Mouse (Mus musculus) bone marrow, adult 2 months (tissue): ENCODE results near the gene Pcsk5. TPM values are rescaled to one million over a fixed set of nuclear protein-coding genes. Genes with fewer than 3 reads are reported as not detected.

ENCODE experiments used
- H3K27ac ChIP-seq: fragments of 200-500 bp; 2 replicates; pipeline ENCODE4 v1.5.1; 2012; ENCODE audit warnings: low read depth, mild to moderate bottlenecking, control low read depth, inconsistent platforms, low read length; ENCODE audit not compliant: control insufficient read depth, poor library complexity, insufficient read depth
- H3K4me1 ChIP-seq: fragments of 200-500 bp; 2 replicates; pipeline ENCODE4 v1.6.1; 2011; ENCODE audit warnings: low read length; ENCODE audit not compliant: control insufficient read depth, insufficient read depth
- H3K4me3 ChIP-seq: fragments of 200-500 bp; replicated peaks from 2 replicates; pipeline ENCODE3; 2011; ENCODE audit warnings: mild to moderate bottlenecking, low read depth, low read length, control low read depth; ENCODE audit not compliant: control insufficient read depth
- CTCF ChIP-seq: fragments of 200-500 bp; IDR thresholded peaks from 2 replicates; pipeline ENCODE4 v1.5.1; 2011; ENCODE audit warnings: low read length, control low read depth; ENCODE audit not compliant: control insufficient read depth, insufficient read depth
- POLR2A ChIP-seq: fragments of 200-500 bp; IDR thresholded peaks from 2 replicates; pipeline ENCODE4 v1.6.1; 2011; ENCODE audit warnings: low read depth, mild to moderate bottlenecking, control low read depth, low read length, borderline replicate concordance; ENCODE audit not compliant: control insufficient read depth
- WGBS: fragments of 180-500 bp; shearing (Covaris S2); methylation state at CpG from one replicate; pipeline ENCODE4 v1.1.7; 2018; 5-methylcytosine and 5-hydroxymethylcytosine counted together
- polyA plus RNA-seq: library from polyadenylated mRNA; stranded (reverse); fragments of >200 nt; gene quantifications from 2 replicates; pipeline ENCODE4 v1.2.4, GENCODE M21; 2011; ENCODE audit warnings: low replicate concordance; ENCODE audit not compliant: missing spikeins, insufficient read depth, insufficient read length

Pcsk5 gene
- polyA plus RNA-seq, 1 experiment: 0.90 TPM

GRCm38 (mm10) chr19:17528746-17529532 is 308.5 kb downstream of the Pcsk5 start:
- no peaks in the 10 kb centered on the region; the same call in 1 of the 2 replicates for H3K4me1 ChIP-seq
- no peak overlapping the region for H3K27ac ChIP-seq
- TF ChIP-seq CTCF (no peak), POLR2A (no peak)
- H3K4me3 ChIP-seq: no peak overlapping the region
- 68% methylated on average over 4 of the region's 4 CpGs for WGBS

GRCm38 (mm10) chr19:17525558-17525957 is 311.9 kb downstream of the Pcsk5 start:
- WGBS: 73% methylated on average over 1 of the region's 1 CpGs
- Histone ChIP-seq H3K27ac (no peak overlapping the region), H3K4me1 (no peaks in the 10 kb centered on the region; the same call in 1 of the 2 replicates), H3K4me3 (no peak overlapping the region)
- no peak for TF ChIP-seq POLR2A
- TF ChIP-seq CTCF: no peak

DNA sequence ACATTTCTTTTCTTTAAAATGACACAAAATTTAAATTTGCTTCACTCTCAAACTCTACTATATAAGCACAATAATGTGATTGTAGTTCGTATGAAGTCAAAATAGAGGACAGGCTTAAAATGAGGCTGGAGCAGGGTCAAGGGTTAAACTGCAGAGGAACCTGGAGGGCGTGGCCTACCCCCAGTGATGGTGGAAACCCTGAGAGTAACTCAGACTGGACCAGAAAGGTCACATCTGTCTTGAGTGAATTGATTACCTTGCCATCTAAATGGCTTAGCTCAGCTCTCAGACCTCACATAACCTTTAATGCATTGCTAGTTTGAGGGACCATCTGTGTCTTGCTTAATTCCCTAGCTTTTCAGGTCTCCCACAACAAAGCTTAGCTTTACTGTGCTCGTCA is 323.0 kb downstream of the Pcsk5 start:
- WGBS: 65% methylated on average over 3 of the region's 3 CpGs
- TF ChIP-seq POLR2A: no peak
- no peak for TF ChIP-seq CTCF
- no peaks in the 10 kb centered on the region; the same call in 1 of the 2 replicates for H3K4me1 ChIP-seq
- H3K27ac ChIP-seq: no peak overlapping the region
- H3K4me3 ChIP-seq: no peak overlapping the region

DNA sequence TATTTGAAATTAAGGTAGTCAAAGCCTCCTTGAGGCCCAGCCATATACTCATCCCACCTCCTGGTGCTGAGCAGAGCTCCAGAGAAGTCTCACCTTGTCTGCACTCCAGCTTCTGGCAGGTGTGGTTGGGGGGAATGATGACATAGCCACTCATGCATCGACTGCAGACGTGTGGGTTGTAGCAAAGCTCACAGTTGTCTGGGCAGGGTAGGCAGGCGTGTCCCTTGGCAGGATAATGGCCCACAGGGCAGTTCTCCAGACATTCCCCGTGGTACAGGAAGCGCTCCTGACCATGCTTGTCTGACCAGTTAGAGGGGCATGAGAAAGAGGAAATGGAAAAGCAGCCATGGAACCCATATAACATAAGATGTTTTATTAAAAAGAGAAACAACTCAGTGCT is 326.1 kb downstream of the Pcsk5 start:
- 56% methylated on average over 5 of the region's 5 CpGs for WGBS
- TF ChIP-seq CTCF (no peak), POLR2A (no peak)
- Histone ChIP-seq H3K4me3 (no peak overlapping the region), H3K27ac (no peak overlapping the region), H3K4me1 (no peaks in the 10 kb centered on the region; the same call in 1 of the 2 replicates)

GRCm38 (mm10) chr19:17504212-17504611 is 333.2 kb downstream of the Pcsk5 start:
- TF ChIP-seq POLR2A (no peak), CTCF (no peak)
- WGBS: 61% methylated on average over 6 of the region's 6 CpGs
- no peak overlapping the region for H3K4me3 ChIP-seq

GRCm38 (mm10) chr19:17498586-17499235 is 338.7 kb downstream of the Pcsk5 start:
- no peak overlapping the region for H3K27ac ChIP-seq
- 73% methylated on average over 7 of the region's 7 CpGs for WGBS

More at GRCm38 (mm10) chr19:17504212-17504611, 333.2 kb downstream of the Pcsk5 start:
- H3K27ac ChIP-seq: no peak overlapping the region
- H3K4me1 ChIP-seq: no peaks in the 10 kb centered on the region

GRCm38 (mm10) chr19:17496131-17496530 is 341.3 kb downstream of the Pcsk5 start:
- H3K4me1 ChIP-seq: no peaks in the 10 kb centered on the region
- H3K4me3 ChIP-seq: no peak overlapping the region
- no peak for TF ChIP-seq CTCF
- no peak overlapping the region for H3K27ac ChIP-seq
- WGBS: 92% methylated on average over 1 of the region's 1 CpGs

More at GRCm38 (mm10) chr19:17498586-17499235, 338.7 kb downstream of the Pcsk5 start:
- Histone ChIP-seq H3K4me3 (no peak overlapping the region), H3K4me1 (no peaks in the 10 kb centered on the region)
- TF ChIP-seq POLR2A (no peak), CTCF (no peak)

- TF ChIP-seq CTCF: no peak
- TF ChIP-seq POLR2A: no peak
- 79% methylated on average over 9 of the region's 9 CpGs for WGBS
- Histone ChIP-seq H3K4me3 (no peak overlapping the region), H3K4me1 (no peaks in the 10 kb centered on the region), H3K27ac (no peak overlapping the region)
Observed at GRCm38 (mm10) chr19:17491822-17492544, 345.4 kb downstream of the Pcsk5 start.
